Mouse (Mus musculus) C2C12 (cell line): ENCODE results near the gene Usp3. TPM values are rescaled to one million over a fixed set of nuclear protein-coding genes. Genes with fewer than 3 reads are reported as not detected.

Experiments
- H3K27me3 ChIP-seq: one replicate; pipeline ENCODE4 v1.6.1; 2011; ENCODE audit not compliant: control insufficient read depth, insufficient read depth, insufficient read length
- H3K36me3 ChIP-seq: one replicate; pipeline ENCODE4 v1.6.1; 2011; ENCODE audit not compliant: control insufficient read depth, insufficient read depth
- H3K4me3 ChIP-seq: one replicate; pipeline ENCODE4 v1.5.1; 2011; ENCODE audit warnings: mild to moderate bottlenecking, control low read depth; ENCODE audit not compliant: poor library complexity, insufficient read depth, severe bottlenecking
- H3K79me2 ChIP-seq: one replicate; pipeline ENCODE4 v1.6.1; 2011; ENCODE audit not compliant: control insufficient read depth, insufficient read depth
- H3K79me3 ChIP-seq: one replicate; pipeline ENCODE4 v1.6.1; 2011; ENCODE audit warnings: low read depth, control low read depth
- H3ac ChIP-seq: one replicate; pipeline ENCODE3; 2011; ENCODE audit warnings: low read depth; ENCODE audit not compliant: control insufficient read depth, insufficient read length
- CEBPB ChIP-seq: IDR thresholded peaks from one replicate; pipeline ENCODE4 v1.6.1; 2011; ENCODE audit warnings: low read depth, mild to moderate bottlenecking, control low read depth, moderate library complexity
- CTCF ChIP-seq: IDR thresholded peaks from one replicate; pipeline ENCODE4 v1.5.1; 2011; ENCODE audit not compliant: control insufficient read depth, insufficient read depth, insufficient read length
- FOSL1 ChIP-seq: IDR thresholded peaks from one replicate; pipeline ENCODE4 v1.8.0; 2011; ENCODE audit warnings: mild to moderate bottlenecking, low read length; ENCODE audit not compliant: poor library complexity, insufficient read depth, severe bottlenecking
- MAX ChIP-seq: IDR thresholded peaks from one replicate; pipeline ENCODE4 v1.6.1; 2011; ENCODE audit warnings: mild to moderate bottlenecking, control low read depth
- MYOD1 ChIP-seq: IDR thresholded peaks from one replicate; pipeline ENCODE4 v1.6.1; 2011; ENCODE audit warnings: low read depth; ENCODE audit not compliant: control insufficient read depth, insufficient read length
- MYOG ChIP-seq: IDR thresholded peaks from one replicate; pipeline ENCODE4 v1.6.1; 2011; ENCODE audit not compliant: control insufficient read depth, insufficient read length; ENCODE audit errors: extremely low read depth
- USF1 ChIP-seq: IDR thresholded peaks from one replicate; pipeline ENCODE4 v1.6.1; 2011; ENCODE audit warnings: low read depth, mild to moderate bottlenecking, control low read depth, moderate library complexity
- polyA plus RNA-seq: library from polyadenylated mRNA; unstranded; fragments of >200 nt; fragmentation: generic; extraction: Trizol; gene quantifications from one replicate; pipeline ENCODE4 v1.2.1, GENCODE M21; 2012; ENCODE audit warnings: missing spikeins

The Usp3 gene
- polyA plus RNA-seq, 1 experiment, result 12.1 TPM

DNA sequence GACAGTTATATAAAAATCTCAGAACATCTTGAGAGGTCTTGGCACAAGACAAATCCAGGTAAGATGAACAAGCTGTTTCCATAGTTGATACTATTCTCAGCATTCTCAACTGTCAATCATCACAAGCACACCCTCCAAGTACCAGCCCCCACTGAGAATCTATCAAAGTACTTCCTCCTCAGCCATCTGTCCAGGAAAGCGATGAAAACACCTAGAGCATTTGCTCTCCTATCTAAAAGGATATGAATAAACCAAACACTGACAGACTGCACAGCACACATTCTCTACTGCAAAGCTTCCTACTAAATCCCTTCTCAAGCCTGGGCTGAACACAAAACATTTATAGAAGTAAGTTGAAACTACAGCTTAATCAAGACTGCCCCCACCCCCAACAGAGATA is 6.4 kb downstream of the Usp3 start:
- H3K27me3 ChIP-seq, result no peaks in the 10 kb centered on the region
- no peaks in the 10 kb centered on the region for H3K36me3 ChIP-seq
- H3K4me3 ChIP-seq, result no peak overlapping the region
- H3ac ChIP-seq, result no peak overlapping the region
- H3K79me2 ChIP-seq, result peaks cover 100% of the 10 kb centered on the region
- TF ChIP-seq MYOD1 (no peak), USF1 (no peak), FOSL1 (no peak), CEBPB (no peak), MAX (no peak), MYOG (no peak), CTCF (no peak)
- H3K79me3 ChIP-seq, result peaks cover 87% of the 10 kb centered on the region

DNA sequence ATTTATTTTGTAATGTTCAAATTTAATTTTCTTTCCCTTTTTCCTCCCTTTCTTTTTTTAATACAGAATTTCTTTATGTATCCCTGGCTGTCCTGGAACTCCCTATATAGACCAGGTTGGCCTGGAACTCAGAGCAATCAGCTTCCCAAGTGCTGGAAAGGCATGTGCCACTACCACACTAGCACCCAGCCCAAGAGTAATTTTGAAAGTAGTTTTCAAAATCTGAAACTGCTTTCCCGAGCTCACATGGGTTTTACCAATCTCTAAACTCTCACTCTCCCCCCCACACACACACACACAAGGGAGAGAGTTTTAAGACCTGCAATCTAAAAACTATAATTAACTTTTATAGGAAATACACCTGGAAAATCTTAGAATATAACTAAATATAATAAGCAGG is 7.8 kb downstream of the Usp3 start:
- Histone ChIP-seq H3K27me3 (no peaks in the 10 kb centered on the region), H3K4me3 (no peak overlapping the region), H3ac (no peak overlapping the region), H3K79me3 (peaks cover 85% of the 10 kb centered on the region), H3K79me2 (peaks cover 100% of the 10 kb centered on the region), H3K36me3 (no peaks in the 10 kb centered on the region)
- no peak for TF ChIP-seq MYOG
- no peak for TF ChIP-seq CEBPB
- TF ChIP-seq USF1, result no peak
- no peak for TF ChIP-seq MAX
- TF ChIP-seq FOSL1, result no peak
- no peak for TF ChIP-seq MYOD1
- TF ChIP-seq CTCF, result no peak

DNA sequence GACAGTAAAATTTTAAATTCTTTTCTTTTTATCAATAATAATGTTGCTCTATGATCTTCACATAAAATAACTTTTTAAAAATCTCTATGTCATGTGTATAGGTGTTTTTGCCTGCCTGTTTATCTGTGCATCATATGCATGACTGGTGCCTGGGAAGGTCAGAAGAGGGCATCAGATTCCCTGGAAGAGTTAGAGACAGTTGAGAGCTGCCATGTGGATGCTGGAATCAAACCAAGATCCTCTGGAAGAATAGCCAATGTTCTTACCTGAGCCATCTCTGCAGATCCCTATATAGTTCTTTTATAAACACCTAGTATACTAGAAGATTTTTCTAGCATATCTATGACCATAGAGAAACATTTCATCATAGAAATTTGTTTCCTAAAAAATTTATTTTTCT is 8.8 kb downstream of the Usp3 start:
- Histone ChIP-seq H3K79me3 (peaks cover 80% of the 10 kb centered on the region), H3K27me3 (no peaks in the 10 kb centered on the region), H3K79me2 (peaks cover 100% of the 10 kb centered on the region), H3ac (no peak overlapping the region), H3K4me3 (no peak overlapping the region), H3K36me3 (no peaks in the 10 kb centered on the region)
- TF ChIP-seq USF1, result no peak
- TF ChIP-seq MYOD1, result no peak
- TF ChIP-seq FOSL1, result no peak
- TF ChIP-seq MYOG, result no peak
- no peak for TF ChIP-seq CEBPB
- TF ChIP-seq MAX, result no peak
- no peak for TF ChIP-seq CTCF

GRCm38 (mm10) chr9:66583244-66583643 is 9.7 kb downstream of the Usp3 start:
- H3K79me3 ChIP-seq, result peaks cover 76% of the 10 kb centered on the region
- no peaks in the 10 kb centered on the region for H3K36me3 ChIP-seq
- peaks cover 99% of the 10 kb centered on the region for H3K79me2 ChIP-seq
- no peak overlapping the region for H3ac ChIP-seq
- H3K27me3 ChIP-seq, result no peaks in the 10 kb centered on the region
- TF ChIP-seq CEBPB (no peak), FOSL1 (no peak), USF1 (no peak)
- no peak overlapping the region for H3K4me3 ChIP-seq

GRCm38 (mm10) chr9:66581694-66582093 is 11.2 kb downstream of the Usp3 start:
- Histone ChIP-seq H3ac (no peak overlapping the region), H3K79me2 (peaks cover 99% of the 10 kb centered on the region), H3K79me3 (peaks cover 67% of the 10 kb centered on the region), H3K27me3 (no peaks in the 10 kb centered on the region), H3K36me3 (no peaks in the 10 kb centered on the region), H3K4me3 (no peak overlapping the region)
- no peak for TF ChIP-seq MYOD1
- no peak for TF ChIP-seq CTCF
- TF ChIP-seq MAX, result no peak
- TF ChIP-seq USF1, result no peak
- no peak for TF ChIP-seq MYOG
- TF ChIP-seq FOSL1, result no peak

GRCm38 (mm10) chr9:66580722-66581121 is 12.2 kb downstream of the Usp3 start:
- Histone ChIP-seq H3K79me2 (peaks cover 99% of the 10 kb centered on the region), H3K79me3 (peaks cover 64% of the 10 kb centered on the region), H3K27me3 (no peaks in the 10 kb centered on the region), H3K4me3 (no peak overlapping the region), H3K36me3 (no peaks in the 10 kb centered on the region), H3ac (no peak overlapping the region)
- TF ChIP-seq MAX (no peak), CEBPB (no peak), MYOG (no peak), MYOD1 (no peak), CTCF (no peak), USF1 (no peak), FOSL1 (no peak)
